Comparison of ENCODE assay signal across 8 mouse cellular contexts in genomic region chr6:143174906-143175656, GRCm38 (mm10). TPM values are rescaled to one million over a fixed set of nuclear protein-coding genes. Genes with fewer than 3 reads are reported as not detected.
DNase-seq lines count a peak whose midpoint lies in the region; ATAC-seq lines count a peak whose summit lies in the region.

No protein-coding gene starts in this region.

- H3K4me2 ChIP-seq in embryonic facial prominence, embryonic 15.5 days (replicated peaks): no peak overlapping the region
- H3K4me2 ChIP-seq in kidney, embryonic 16.5 days (replicated peaks; ENCODE audit: low read depth, low read length): no peak overlapping the region
- H3K4me2 ChIP-seq in lung, embryonic 16.5 days (ENCODE audit: low read depth, low read length): no peak overlapping the region

- peaks cover 37% of the 10 kb centered on the region for H3K4me1 ChIP-seq in embryonic facial prominence, embryonic 15.5 days
- H3K4me1 ChIP-seq in kidney, embryonic 16.5 days (ENCODE audit: insufficient read depth, low read length): peaks cover 21% of the 10 kb centered on the region; the same call in 1 of the 2 replicates
- peaks cover 8% of the 10 kb centered on the region for H3K4me1 ChIP-seq in lung, embryonic 16.5 days (replicated peaks; ENCODE audit: control insufficient read depth, insufficient read depth, low read length)

- no peak for ATAC-seq in CD4-positive, CD25-positive, alpha-beta regulatory T cell, adult 4 months
- peak; percentile 48; the same call in 1 of the 2 replicates for ATAC-seq in embryonic facial prominence, embryonic 15.5 days (ENCODE audit: insufficient number of reproducible peaks, low FRiP score, low TSS enrichment, low read depth)
- peak; percentile 49; the same call in 1 of the 2 replicates for ATAC-seq in kidney, embryonic 16.5 days (ENCODE audit: low FRiP score, low TSS enrichment)
- ATAC-seq in lung, embryonic 16.5 days (ENCODE audit: low read depth): peak; percentile 46

- H3K27me3 ChIP-seq in embryonic facial prominence, embryonic 15.5 days: no peaks in the 10 kb centered on the region
- H3K27me3 ChIP-seq in kidney, embryonic 16.5 days (ENCODE audit: insufficient read depth, low read length): no peaks in the 10 kb centered on the region
- H3K27me3 ChIP-seq in lung, embryonic 16.5 days (ENCODE audit: control insufficient read depth, insufficient read depth, low read depth, low read length): no peaks in the 10 kb centered on the region
- no peaks in the 10 kb centered on the region for H3K27me3 ChIP-seq in splenic B cell, adult 2 months (ENCODE audit: control insufficient read depth, insufficient read depth, low read length, poor library complexity, severe bottlenecking)

- peak overlapping the region; percentile 9 for H3K27ac ChIP-seq in embryonic facial prominence, embryonic 15.5 days (replicated peaks)
- no peak overlapping the region for H3K27ac ChIP-seq in kidney, embryonic 16.5 days (ENCODE audit: low read length)
- peak overlapping the region; percentile 56 for H3K27ac ChIP-seq in lung, embryonic 16.5 days (ENCODE audit: low read length)

- WGBS in embryonic facial prominence, embryonic 15.5 days: 25% methylated on average over 3 of the region's 3 CpGs
- WGBS in kidney, embryonic 16.5 days: 20% methylated on average over 3 of the region's 3 CpGs
- 29% methylated on average over 3 of the region's 3 CpGs for WGBS in lung, embryonic 16.5 days

- peak; percentile 72 for DNase-seq in CD4-positive, CD25-positive, alpha-beta regulatory T cell, adult 2 months (ENCODE audit: low read depth, low spot score)
- peak; percentile 23 for DNase-seq in right cerebral cortex, adult 18-20 months
- no peak for DNase-seq in right cerebral cortex, postnatal 25 days
- peak; percentile 69 for DNase-seq in splenic B cell, adult 2 months (ENCODE audit: low read depth, low spot score)

- no peak overlapping the region for H3K4me3 ChIP-seq in embryonic facial prominence, embryonic 15.5 days (replicated peaks)
- no peak overlapping the region for H3K4me3 ChIP-seq in kidney, embryonic 16.5 days (ENCODE audit: low read length)
- no peak overlapping the region for H3K4me3 ChIP-seq in lung, embryonic 16.5 days (ENCODE audit: low read length)

- no peaks in the 10 kb centered on the region for H3K9me3 ChIP-seq in embryonic facial prominence, embryonic 15.5 days (replicated peaks)
- H3K9me3 ChIP-seq in kidney, embryonic 16.5 days (ENCODE audit: low read length): no peaks in the 10 kb centered on the region
- no peaks in the 10 kb centered on the region for H3K9me3 ChIP-seq in lung, embryonic 16.5 days (ENCODE audit: control insufficient read depth, low read length)

- H3K9ac ChIP-seq in embryonic facial prominence, embryonic 15.5 days: no peak overlapping the region
- H3K9ac ChIP-seq in kidney, embryonic 16.5 days (replicated peaks; ENCODE audit: low read length): peak overlapping the region; percentile 5; the same call in 1 of the 2 replicates
- H3K9ac ChIP-seq in lung, embryonic 16.5 days (ENCODE audit: low read length): no peak overlapping the region

- H3K36me3 ChIP-seq in embryonic facial prominence, embryonic 15.5 days: no peaks in the 10 kb centered on the region
- H3K36me3 ChIP-seq in kidney, embryonic 16.5 days (ENCODE audit: insufficient read depth, low read length): peaks cover 16% of the 10 kb centered on the region
- no peaks in the 10 kb centered on the region; the same call in 1 of the 2 replicates for H3K36me3 ChIP-seq in lung, embryonic 16.5 days (ENCODE audit: control insufficient read depth, insufficient read depth, low read length)
- peaks cover 3% of the 10 kb centered on the region; the same call in 1 of the 2 replicates for H3K36me3 ChIP-seq in splenic B cell, adult 2 months (ENCODE audit: control insufficient read depth, insufficient read depth, low read length, poor library complexity, severe bottlenecking)

RNA-seq across cellular contexts. Expression of gene Etnk1, which starts 8.1 kb away (rescaled TPM):
- polyA plus RNA-seq in CD4-positive, CD25-positive, alpha-beta regulatory T cell, adult 4 months (2017; shearing (Covaris generic)): 10 to 100 TPM; 24.4 to 38.9 TPM
- polyA plus RNA-seq in embryonic facial prominence, embryonic 15.5 days (2015; fragmentation: Nextera tagmentation; extraction: Ambion mirVana): 17.7 and 19.3 TPM in 2 replicates
- polyA plus RNA-seq in kidney, embryonic 16.5 days (2015; fragmentation: Nextera tagmentation; extraction: Ambion mirVana): 32.2 and 34.0 TPM in 2 replicates
- polyA plus RNA-seq in lung, embryonic 16.5 days (2015; fragmentation: Nextera tagmentation; extraction: Ambion mirVana): 13.9 and 14.1 TPM in 2 replicates
